Mouse (Mus musculus): ENCODE data around the gene Gal3st1.

Gene Gal3st1

GRCm38 (mm10) chr11:4031961-4032360 lies 48.5 kb downstream of the Gal3st1 start:
- no peak for DNase-seq (ENCODE audit: low spot score in 2 of 2)

GRCm38 (mm10) chr11:4033471-4033870 lies 50.0 kb downstream of the Gal3st1 start:
- DNase-seq (ENCODE audit: low spot score in 2 of 2): no peak

DNA sequence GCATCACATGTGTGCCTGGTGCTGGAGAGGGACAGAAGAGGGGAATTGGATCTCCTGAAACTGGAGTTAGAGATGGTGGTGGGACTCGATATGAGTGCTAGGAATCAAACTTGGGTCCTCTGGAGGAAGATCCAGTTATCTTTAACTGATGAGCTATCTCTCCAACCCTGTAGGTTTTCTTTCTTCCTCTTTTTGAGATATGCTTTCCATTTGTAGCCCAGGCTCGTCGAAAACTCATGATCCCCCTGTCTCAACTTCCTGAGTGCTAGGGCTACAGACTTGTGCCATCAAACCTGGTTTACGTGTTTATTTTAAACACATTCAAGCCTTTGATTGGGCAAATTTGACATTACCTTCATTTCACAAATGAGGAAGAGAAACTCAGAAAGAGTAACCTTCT lies 50.7 kb downstream of the Gal3st1 start:
- DNase-seq (ENCODE audit: low spot score in 2 of 2): no peak

- no peak for DNase-seq (ENCODE audit: low spot score in 2 of 2)
Measured at GRCm38 (mm10) chr11:4035116-4035892, 51.9 kb downstream of the Gal3st1 start.

- no peak for DNase-seq (ENCODE audit: low spot score in 2 of 2)
Measured at GRCm38 (mm10) chr11:4035916-4036315, 52.5 kb downstream of the Gal3st1 start.

GRCm38 (mm10) chr11:4036365-4037084 lies 53.1 kb downstream of the Gal3st1 start:
- DNase-seq (ENCODE audit: low spot score in 2 of 2): no peak

DNA sequence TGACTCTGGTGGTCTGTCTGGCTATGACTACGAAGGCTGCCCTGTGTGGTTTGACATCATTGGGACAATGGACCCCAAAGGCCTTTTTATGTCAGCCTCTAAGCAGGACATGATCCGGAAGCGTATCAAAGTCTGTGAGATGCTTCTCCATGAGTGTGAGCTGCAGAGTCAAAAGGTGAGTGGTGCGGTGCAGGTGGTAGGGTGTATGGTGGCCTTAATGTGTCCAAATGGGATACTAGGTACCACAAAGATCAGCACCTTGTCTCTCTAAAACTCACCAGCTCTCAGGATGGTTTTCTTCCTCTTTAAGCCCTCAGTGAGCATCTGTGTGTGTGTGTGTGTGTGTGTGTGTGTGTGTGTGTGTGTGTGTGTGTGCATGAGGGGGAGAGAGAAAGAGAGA lies 56.5 kb downstream of the Gal3st1 start:
- DNase-seq (ENCODE audit: low spot score in 2 of 2): no peak

GRCm38 (mm10) chr11:4041123-4041625 lies 57.7 kb downstream of the Gal3st1 start:
- no peak for DNase-seq (ENCODE audit: low spot score in 2 of 2)

DNA sequence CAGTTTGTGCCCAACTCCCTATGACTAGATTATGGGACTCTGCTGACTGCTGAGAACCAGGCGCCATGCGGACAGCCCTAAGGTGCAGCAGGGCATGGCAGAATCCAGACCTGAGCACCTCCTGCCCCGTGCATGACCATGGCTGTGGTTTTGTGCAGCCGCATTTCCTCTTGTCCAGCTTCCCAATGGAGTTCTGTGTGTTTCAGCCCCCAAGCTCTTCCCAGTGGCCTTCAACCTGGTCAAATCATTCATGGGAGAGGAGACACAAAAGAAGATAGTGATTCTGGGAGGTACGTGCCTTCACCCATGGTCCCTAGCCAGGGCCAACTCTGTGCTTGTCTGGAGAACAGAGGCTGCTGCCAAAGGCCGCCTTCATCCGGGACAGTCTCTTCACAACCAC lies 59.6 kb downstream of the Gal3st1 start:
- no peak for DNase-seq (ENCODE audit: low spot score in 2 of 2)

DNA sequence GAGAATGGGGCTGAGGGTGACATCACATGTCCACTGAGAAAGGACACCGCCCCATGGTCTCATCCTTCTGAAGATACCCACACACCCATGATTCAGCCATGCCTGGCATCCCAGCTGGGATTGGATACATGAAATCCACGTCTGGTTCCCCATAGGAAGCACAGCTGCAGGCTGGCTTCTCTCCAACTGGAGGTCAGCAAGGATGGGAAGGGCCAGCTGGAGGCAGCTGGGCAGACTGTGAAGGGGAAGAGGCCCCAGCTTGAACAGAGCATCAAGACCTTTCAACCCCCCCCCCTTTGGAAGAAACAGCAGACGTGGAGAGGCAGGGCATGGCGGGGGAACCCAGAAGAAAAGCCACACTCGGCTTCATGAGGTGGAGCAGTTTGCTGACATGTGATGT lies 63.1 kb downstream of the Gal3st1 start:
- no peak for DNase-seq (ENCODE audit: low spot score in 2 of 2)

GRCm38 (mm10) chr11:4047766-4048165 lies 64.3 kb downstream of the Gal3st1 start:
- no peak for DNase-seq (ENCODE audit: low spot score in 2 of 2)

DNA sequence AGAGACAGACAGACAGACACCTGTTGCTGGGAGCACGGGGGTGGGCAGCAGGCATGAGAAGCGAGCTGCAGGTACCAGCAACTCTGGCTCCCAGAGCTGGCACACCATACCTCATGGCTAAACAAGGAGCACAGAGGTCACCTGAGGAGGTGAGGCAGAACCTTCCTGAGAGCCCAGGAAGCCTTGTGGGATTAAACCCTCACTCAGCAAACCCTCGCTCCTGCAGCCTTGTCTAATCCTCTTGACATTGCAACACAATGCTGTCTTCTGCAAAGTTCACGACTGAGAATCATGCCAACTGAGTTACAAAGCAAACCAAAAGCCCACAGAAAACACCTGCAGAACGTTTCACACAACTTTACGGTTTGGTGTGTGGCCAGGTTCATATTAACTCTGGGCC lies 65.0 kb downstream of the Gal3st1 start:
- no peak for DNase-seq (ENCODE audit: low spot score in 2 of 2)

Data from cerebellum, postnatal 4 days (tissue).